Mouse (Mus musculus) thymus, postnatal 25 days (tissue): ENCODE measurements around the gene Cdh4.
A peak's percentile ranks its signal among the peaks of the same experiment; 100 is the strongest.

Source experiments
- DNase-seq: peaks from one replicate; pipeline ENCODE4 v3.0.0; 2022

Gene Cdh4

GRCm38 (mm10) chr2:179604746-179605145 lies 162.5 kb downstream of the Cdh4 start:
- DNase-seq = no peak

DNA sequence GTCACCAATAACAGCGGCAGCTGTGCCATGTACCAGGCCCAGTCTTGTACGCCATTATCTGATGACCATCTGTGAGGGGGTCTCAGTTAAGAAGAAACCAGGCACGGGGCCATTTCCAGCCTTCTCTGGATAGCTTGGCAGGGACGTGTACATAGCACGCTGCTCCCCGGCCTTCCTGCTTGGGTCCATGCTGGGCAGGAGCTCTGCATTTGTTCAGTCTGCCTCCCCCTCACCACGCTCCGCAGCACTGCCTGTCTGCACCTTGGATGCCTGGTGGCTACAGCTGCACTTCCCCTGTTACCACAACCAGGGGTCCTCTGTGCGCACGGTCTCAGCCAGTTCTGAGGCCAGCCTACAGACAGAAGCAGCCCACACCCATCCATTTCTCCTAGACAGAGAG lies 163.0 kb downstream of the Cdh4 start:
- DNase-seq = no peak

GRCm38 (mm10) chr2:179606341-179606740 lies 164.1 kb downstream of the Cdh4 start:
- no peak for DNase-seq

DNA sequence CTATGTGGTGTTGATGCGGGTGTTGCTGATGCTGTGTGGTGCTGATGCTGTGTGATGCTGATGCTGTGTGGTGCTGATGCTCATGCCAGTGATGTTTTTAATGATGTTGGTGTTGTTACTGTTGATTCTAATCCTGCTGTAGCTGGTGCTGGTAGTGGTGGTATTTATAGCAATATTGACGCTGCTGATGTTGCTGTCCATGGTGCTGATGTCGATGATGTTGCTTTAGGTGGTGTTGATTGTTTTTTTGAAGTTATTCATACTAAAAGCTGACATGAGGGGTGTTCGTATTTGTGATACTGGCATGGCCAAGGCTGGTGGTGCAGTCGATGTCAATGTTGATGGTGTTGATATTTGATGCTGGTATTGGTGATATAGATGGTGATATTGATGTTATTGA lies 173.7 kb downstream of the Cdh4 start:
- DNase-seq = no peak

DNA sequence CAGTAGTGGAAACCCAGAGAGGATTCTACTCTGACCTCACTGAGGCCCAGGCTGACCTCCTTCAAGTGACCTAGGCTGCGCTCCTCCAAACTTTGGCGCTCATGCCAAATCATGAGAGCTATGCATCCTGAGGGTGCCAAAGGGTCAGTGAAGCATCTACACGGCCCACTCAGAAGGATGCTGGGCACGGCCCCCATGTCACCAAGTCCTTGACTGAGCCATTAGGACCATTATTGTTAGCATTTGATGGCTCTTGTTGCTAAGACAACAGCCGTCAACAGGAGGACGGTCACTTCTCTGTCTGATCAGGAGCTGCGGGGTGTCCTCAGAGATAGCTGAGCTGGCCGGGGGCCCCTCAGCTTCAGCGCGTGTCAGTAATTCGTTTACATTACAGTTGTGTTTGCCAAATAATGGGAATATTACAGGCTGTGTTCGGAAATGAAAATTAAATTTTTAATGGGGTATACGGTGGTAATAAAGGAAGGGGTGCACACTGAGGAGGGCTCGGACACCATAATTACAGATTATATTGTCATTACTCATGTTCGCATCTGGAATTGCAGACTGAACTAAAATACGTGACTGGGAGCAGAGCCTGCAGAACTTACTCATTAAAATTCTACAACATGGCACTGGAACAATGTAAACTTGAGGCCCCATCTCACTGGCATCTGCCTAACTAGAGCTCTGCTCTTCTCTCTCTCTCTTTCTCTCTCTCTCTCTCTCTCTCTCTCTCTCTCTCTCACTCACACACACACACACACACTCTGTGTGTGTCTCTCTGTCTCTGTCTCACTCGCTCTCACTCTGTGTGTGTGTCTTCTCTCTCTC lies 181.6 kb downstream of the Cdh4 start:
- DNase-seq = no peak

- DNase-seq = no peak
Measured at GRCm38 (mm10) chr2:179627563-179627962, 185.3 kb downstream of the Cdh4 start.

DNA sequence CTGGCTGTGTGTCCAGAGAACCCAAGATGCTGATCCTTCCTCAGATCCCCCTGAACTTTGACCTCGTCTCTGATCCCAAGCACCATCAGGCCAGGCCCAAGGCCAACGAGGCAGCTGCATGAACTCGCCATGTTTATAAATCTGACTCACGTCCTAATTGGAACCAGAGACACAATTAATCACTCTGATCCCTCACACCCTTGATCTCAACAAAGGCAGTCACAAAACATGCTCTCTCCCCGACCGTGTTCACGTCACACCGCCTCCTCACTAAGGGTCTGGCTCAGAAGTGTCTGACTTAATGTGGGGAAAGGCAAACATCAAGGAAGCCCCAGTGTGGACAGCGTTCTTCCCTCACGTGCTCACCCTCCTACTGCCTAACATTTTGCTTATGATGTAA lies 188.5 kb downstream of the Cdh4 start:
- DNase-seq = no peak

GRCm38 (mm10) chr2:179640576-179641301 lies 198.5 kb downstream of the Cdh4 start:
- no peak for DNase-seq

DNA sequence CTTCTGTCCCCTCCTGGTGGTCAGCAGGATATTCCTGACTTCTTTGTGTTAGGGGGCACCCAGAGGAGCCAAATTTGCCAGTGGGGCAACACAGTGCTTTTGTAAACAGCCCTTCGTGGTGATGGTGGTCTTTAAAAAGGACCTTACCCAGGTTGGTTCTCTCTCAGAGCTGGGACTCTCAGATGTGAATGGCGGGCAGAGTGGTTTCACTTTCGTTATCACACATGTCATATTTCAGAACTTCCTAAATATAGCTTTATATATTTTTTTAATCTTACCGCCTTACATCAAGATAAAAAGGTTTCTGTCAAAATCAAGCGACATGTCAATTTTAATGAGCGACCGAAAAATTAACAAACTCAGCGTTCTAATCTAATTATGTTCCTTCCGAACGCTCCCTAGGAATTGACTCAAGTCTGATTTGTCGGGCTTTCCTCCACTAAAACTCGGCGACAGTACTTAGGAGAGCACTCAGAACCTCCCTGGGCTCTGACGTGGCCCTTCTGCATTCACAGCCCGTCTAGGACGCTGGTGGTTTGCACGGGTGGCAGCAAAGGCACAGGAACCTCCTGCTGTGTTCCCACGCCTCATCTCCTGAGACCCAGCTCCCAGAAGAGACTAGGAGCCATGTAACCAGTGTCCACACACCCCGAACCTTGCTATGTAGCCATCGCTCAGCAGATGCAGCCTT lies 206.5 kb downstream of the Cdh4 start:
- DNase-seq = peak; percentile 4

DNA sequence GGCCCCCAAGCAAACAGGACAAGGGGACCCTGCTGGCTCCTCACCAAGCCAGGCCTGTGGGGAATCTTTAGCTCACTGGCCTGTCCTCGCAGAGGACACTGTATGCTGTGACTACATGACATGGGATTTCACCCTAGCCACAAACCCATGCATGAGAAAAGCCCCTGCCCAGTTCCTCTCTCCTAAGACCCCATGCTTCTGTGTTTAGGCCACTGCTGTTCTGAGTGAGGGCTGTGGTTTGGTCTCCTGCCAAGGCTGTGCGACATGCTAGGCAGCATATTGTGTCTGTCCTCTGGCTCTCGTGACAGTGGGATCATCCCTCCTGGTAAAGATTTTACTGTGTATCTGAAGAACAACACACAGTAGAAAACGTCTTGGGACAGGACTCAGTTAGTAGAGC lies 207.1 kb downstream of the Cdh4 start:
- DNase-seq = no peak

DNA sequence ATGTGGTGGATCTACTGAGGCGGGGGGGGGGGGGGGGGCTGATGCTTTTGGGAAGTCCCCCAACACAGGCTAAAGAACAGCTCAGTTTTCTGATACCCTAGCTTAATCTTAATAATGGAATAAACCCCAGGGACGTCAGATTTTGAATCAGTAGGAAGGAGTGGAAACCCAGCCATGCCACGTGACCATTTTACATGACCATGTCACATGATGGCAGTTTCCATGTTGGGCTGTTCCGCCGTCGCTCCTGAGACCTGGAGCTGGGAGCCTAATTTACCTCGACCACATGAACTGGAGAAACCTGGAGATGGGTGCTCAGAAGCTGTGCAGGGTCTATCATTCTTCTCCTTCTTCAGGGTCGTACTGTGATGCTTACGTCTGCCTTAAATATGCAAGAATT lies 207.9 kb downstream of the Cdh4 start:
- DNase-seq = no peak

DNA sequence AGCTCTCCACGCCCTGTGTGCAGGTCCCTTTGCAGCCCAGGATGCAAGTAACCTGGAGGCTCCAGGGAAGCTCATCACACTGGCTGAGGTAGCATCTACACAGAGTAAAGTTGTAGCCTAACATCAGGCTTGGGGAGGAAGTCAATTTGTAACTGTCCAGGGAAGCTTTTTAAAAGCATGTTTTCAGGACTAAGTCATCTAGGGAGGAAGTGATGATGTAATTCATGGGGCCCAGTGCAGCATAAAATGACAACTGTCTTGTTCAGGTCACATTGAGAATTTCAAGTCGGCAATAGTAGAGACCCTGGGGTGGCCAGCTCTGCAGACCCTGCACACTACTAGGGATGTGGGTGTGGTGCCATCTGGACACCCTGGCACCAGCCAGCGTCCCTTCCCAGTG lies 213.3 kb downstream of the Cdh4 start:
- DNase-seq = no peak

DNA sequence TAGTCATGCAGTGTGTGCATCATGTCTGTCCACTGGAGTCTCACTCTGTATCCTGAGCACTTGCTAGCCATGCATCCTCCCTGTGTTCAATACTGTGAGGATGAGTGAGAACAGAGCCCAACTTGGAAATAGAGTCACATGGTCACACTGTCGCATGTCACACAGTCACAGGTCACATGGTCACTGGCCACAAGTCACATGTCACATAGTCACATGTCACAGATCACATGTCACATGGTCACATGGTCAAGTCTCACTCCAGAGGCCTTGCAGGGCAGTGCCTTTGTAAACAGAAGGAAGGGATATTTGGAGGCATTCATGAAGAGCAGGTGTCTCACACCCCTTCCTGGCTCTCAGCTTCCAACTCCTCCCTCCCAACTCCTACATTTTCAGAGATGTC lies 217.0 kb downstream of the Cdh4 start:
- no peak for DNase-seq

DNA sequence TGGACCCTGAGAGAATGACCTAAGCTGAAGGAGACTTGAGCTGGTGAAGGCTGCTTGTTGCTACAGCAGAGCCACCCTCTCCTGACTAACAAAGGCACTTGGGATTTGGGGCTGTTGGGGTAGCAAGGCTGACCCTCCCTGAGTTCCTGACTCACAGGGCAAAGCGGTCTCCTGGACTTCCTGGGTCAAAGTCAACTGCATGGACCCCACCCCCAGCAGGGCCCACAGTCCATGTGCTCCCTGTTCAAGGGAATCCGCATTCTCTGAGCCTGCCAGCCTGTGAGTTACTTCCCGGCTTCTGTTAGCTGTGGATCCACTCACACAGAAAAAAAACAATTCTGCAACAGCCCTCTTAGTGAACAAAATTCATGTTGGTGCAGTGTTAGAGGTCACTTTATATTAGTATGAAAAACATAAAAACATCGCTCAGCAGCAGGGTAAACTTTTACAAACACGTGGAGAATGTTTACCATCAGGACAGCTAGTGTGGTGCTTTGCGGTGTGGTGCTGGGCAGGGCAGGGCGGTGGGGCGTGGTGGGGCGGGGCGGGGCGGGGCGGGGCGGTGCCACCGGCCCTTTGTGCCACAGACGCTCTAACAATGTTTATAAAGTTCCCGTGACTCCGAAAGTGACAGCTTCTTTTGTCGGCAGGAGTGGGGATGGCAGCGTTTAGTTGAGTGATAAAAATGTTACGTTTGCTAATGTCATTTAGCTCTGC lies 219.9 kb downstream of the Cdh4 start:
- DNase-seq = no peak

DNA sequence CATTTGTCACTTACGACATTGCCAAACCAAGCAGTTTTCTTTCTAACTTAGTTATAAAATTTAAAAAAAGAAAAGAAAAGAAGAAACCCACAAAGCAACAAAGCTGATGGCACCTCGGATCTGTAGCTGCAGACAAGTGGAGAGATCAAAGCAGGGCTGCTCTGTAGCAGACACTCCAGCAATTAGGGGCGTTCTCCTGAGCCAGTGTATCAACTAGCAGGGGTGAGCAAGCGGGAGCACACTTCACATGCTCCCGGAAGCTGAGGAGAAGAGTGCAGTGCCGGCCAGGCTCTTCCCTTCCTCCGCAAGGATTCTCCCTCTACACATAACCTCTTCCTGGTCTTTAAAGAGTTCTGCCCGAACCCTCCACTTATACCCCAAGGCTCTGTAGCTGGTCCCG lies 220.5 kb downstream of the Cdh4 start:
- DNase-seq = no peak

- DNase-seq = no peak
Measured at GRCm38 (mm10) chr2:179663652-179664051, 221.4 kb downstream of the Cdh4 start.

DNA sequence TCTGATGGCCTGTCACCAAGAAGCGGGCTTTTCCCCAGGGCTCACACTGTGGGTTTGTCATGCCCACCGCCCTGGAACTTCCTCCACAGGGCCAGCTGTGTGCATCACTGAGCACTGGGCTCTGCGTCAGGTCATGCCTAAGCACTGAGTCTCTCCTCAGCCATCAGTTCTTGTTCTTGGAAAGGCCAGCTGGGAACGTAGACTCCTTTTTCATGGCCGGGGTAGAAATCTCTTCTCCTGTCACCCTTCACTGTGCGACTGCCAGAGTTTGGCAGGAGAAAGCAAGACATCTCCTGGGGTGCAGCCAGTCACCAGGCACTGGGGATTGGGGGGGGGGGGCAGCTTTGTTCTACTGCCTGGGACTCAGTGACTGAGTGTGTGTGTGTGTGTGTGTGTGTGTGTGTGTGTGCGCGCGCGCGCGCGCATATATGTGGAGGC lies 222.0 kb downstream of the Cdh4 start:
- DNase-seq = no peak

DNA sequence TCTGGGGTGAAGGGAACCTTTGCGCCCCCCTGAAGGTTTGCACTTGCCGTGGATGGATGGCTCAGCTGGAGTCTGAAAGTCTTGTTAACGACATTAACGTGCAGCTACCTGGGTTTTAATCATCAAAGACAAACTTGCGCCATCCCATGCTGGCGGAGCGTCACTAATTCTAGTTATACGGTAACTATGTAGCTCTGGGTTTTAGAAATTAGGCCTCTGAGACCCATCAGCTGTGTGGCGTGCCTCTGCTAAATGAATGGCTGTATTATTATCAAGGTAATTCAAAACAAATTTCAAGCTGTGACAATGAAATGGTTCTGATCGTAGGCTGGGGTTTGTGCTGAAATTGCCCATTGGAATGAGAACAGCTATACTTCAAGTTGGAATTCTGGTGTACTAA lies 228.5 kb downstream of the Cdh4 start:
- DNase-seq = no peak

DNA sequence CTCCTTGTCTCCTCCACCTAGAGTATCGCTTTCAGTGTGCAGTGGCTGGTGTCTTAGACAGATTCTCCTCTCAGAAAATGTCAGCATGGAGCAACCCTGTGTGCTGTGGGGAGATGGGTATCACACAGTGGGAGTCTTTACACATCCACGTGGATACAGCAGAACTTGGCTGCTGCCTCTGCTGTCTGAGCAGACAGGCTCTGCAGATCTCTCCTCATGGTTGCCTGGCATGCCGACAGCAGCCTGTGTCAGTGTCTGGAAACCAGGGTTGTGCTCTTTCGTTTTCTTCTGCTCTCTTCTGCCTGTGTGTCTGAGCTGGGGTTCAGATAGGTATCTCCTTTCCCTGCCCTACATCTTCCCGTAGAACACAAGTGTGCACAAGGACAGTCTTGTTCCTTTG lies 237.6 kb downstream of the Cdh4 start:
- no peak for DNase-seq

- peak; percentile 17 for DNase-seq
Measured at GRCm38 (mm10) chr2:179681386-179681785, 239.2 kb downstream of the Cdh4 start.

DNA sequence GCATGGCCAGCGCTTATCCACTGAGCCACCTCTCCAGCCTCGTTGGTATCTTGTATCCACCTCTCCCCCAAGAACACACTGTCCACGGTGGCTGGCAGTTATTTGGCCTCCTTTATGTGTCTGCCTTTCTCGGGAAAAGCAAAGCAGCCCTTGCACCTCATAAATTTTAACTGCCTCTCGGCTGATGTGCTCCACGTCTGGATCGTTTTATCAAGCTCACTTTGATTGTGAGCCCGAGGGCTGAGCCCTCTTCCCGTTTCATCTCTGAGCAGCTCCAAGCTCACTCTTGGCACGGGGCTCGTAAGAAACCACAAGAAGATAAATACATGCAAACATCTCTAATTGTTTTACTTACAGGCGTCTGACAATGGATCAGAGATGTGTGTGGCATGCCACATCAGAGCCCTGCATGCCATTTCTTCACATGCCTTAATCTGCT lies 245.0 kb downstream of the Cdh4 start:
- DNase-seq = no peak

GRCm38 (mm10) chr2:179688976-179689375 lies 246.7 kb downstream of the Cdh4 start:
- DNase-seq = no peak

DNA sequence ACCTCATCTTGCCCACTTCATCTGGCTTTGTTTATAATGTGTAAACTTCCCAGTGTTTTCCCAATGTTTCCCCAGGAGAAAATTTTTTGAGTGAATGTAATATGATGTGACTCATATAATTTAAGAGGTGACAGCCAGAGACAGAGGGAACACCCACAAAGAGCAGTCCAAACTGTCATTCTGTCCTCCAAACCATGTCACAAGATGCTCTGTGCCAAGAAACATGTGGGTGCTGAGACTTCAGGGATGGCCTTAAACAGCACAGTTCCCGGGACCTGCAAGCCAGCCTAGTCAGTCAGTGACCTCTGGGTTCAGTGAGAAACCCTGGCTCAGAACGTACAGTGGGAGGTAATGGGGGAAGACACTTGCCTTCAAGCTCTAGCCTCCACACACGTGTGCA lies 247.5 kb downstream of the Cdh4 start:
- DNase-seq = no peak
